Mouse (Mus musculus): ENCODE results near the gene Itga4.

DNA sequence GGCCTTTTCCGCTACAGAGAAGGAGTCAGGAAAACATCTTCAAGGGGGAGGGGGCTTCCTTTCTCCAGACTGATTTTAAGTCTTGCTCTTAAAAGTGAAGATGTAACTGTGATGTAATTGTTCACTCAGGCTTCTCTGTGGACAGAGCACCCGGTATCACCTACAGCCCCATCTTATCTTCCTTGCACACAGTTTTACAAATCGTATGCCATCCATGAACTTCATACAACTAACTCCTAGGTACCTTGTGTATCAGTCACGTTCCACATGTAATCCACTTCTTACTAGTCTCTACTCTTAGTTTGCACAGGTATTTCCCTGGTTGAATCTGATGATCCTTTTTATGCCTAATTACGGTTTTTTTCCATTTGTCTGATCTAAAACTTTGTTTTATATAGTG, 10.9 kb upstream of the Itga4 start:
- TF ChIP-seq POLR2A (IDR thresholded peaks at IDR 0.05; ENCODE audit: insufficient read depth, low read depth, low read length) (no peak), CTCF (IDR thresholded peaks at IDR 0.05; ENCODE audit: insufficient read depth, low read depth, low read length) (no peak)
